Mouse (Mus musculus) thymus, adult 18-20 months (tissue): ENCODE measurements at regions not wholly inside any gene's neighbourhood (a gene's known extent, or its start where the extent isn't known, plus 50 kb on each side); places are given as distances from the start of the nearest gene placed in this dataset.

Experiments
- DNase-seq, 2 experiments: peaks; one replicate each; pipeline ENCODE4 v3.0.0; 2022; ENCODE audit warnings: mixed read lengths in 2 of 2

- no peak for DNase-seq
Observed at GRCm38 (mm10) chr7:135818298-135818697, 102.1 kb upstream of the Mki67 start.

- DNase-seq: no peak
Observed at GRCm38 (mm10) chr7:135823884-135824750, 108.0 kb upstream of the Mki67 start.

GRCm38 (mm10) chr7:135829246-135829645, 113.1 kb upstream of the Mki67 start:
- no peak for DNase-seq

DNA sequence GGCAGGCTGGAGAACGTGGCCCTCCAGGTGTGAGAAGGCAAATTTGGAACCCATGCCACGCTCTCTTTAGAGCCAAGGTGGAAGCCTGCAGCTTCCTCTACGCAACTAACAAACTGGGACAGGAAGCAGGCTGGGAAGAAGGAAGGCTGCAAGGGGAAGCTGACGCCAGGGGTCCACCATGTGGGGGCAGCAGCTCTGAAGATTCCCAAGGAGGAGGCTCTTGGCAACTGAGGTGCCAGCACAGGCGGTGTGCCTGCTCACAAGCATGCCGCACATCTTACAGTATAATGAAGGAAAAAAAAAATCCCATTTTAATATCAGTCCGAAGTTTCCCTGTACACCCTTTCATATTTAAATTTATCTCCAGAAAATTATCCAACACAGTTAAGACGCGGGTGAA, 117.3 kb upstream of the Mki67 start:
- no peak for DNase-seq

GRCm38 (mm10) chr7:135836808-135837733, 120.9 kb upstream of the Mki67 start:
- DNase-seq: no peak

- DNase-seq: no peak
Observed at GRCm38 (mm10) chr7:135844018-135844417, 127.9 kb upstream of the Mki67 start.

DNA sequence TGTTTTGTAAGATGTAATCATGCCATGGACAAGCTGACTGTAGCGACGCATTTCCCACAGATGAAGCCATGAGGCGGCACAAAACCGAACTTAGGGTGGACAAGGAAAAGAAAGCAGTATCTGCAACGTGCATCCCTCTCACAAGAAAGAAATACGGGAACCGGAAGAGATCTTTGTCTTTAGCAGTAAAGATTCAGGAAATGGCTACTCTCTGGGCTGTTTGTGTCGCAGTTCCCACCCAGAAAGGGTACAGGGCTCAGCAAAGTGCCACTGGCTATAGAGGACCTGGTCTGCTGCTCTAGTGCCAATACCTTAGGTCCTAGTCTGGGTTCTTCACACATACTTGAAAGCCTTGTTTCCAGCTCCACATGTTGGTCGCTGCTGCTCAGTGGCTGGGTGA, 131.1 kb upstream of the Mki67 start:
- DNase-seq: no peak

DNA sequence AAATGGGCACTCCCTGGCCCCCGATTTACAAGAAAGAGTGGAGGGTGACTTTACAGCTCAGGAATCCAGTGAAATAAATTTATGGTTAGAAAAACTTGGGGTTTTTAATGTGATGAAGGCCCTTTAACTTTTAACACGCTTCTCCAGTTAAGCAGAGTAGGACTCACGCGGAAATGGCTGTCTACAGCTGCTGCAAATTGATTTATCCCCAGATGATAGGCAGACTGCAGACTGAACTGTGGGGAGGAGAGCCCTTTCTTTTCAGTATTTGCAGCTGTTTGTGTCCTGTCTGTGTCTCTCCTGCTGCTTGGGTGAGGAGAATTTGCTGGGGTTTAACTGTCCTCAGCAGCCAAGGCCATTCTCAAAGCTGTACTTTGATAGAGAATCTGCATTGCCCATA, 132.0 kb upstream of the Mki67 start:
- DNase-seq: no peak

- no peak for DNase-seq
Observed at GRCm38 (mm10) chr7:135848833-135849232, 132.7 kb upstream of the Mki67 start.

DNA sequence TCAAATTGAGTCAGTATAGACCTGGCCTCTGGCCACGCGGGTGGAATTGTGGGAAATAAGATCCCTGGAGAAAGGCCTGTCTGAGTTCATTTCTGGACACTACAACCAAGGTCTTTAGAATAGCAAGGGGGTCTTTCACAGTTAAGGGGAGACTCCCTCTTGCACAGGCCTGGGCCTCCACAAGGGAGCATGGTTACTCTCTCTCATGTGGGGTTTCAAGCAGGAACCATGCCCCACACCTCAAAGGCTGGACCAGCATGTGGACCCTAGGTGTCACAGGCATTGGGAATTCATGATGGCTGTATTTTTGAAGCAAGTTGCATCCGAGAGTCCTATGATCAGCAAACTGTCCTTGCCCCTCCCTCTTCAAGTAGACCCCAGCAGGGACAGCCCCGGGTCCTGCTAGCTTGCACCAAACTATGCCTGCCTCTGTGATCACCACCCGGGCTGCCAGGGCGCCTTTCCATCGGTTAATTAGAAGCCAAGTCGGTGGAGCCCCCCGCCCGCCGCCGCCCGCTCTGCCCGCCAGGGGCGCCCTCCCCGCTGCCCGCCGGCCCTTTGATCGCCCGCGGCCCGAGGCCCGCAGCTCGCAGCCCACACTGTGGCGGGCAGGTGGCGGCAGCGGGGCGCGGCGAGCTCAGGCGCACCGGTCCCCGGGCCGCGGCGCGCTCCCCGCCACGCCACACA, 137.1 kb upstream of the Mki67 start:
- DNase-seq: no peak

DNA sequence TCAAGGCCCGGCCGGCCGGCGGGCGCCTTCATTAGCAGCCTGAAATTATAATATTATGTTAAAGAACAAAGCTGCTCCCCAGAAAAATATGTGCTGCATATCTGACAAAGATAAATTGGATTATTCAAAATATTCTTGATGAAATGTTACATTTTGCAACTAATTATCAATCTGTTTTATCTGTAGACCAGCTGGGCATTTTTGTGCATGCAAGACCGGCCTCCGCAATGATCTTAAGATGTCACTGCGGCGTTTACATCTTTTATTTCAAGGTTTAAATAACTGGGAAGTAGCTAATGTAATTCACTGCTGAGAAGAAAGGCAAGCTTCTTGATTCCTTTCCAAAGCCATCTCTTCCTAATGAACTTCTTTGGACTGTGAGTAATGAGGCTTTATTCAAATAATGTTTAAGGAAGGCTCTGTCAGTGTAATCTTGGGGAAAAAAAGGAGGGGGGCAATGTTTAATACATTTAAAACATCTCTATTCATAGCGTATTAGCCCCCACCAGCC, 137.7 kb upstream of the Mki67 start:
- no peak for DNase-seq

DNA sequence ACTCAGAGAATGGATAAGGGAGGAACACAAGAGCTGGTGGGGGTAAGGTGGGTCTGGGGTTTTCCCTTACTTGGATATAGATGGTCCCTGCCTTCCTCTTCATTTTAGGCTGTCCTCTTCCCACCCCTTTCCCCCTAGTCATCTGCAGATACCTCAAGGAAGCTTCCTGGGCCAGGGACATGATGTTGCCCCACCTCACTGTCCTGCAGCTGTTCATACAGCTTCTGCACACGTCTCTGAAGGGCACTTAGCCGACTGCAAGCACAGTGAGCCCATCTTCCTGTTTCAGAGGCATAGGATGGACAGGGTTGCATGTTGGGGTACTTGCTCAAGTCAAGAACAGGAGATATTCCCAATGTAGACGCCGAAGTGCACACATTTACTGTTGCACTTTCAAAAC, 144.1 kb upstream of the Mki67 start:
- no peak for DNase-seq

- no peak for DNase-seq
Observed at GRCm38 (mm10) chr7:135860741-135861408, 144.7 kb upstream of the Mki67 start.

DNA sequence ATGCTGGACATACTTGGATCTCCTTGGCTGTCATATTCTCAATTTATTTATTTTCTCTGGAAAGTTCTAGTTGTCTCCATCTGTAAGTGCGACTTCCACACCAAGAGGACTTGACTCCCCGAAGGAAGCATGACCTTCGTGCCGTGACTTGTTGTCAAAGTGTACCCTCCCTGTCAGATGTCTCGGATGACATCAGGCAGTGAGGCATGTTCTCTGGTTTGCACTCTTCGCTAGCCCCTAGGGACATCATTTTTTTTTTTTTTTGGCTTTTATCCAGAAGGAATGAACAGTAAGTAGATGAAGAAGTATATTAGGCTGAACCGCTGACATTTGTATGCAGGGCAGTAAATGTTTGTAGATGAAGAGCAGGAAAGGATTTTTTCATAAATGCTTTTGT, 145.2 kb upstream of the Mki67 start:
- DNase-seq: no peak

GRCm38 (mm10) chr7:135863581-135864426, 147.6 kb upstream of the Mki67 start:
- DNase-seq: no peak

GRCm38 (mm10) chr7:135870981-135871380, 154.8 kb upstream of the Mki67 start:
- DNase-seq: no peak

GRCm38 (mm10) chr7:135877091-135877874, 161.1 kb upstream of the Mki67 start:
- no peak for DNase-seq

- DNase-seq: no peak
Observed at GRCm38 (mm10) chr7:135878750-135879149, 162.6 kb upstream of the Mki67 start.

DNA sequence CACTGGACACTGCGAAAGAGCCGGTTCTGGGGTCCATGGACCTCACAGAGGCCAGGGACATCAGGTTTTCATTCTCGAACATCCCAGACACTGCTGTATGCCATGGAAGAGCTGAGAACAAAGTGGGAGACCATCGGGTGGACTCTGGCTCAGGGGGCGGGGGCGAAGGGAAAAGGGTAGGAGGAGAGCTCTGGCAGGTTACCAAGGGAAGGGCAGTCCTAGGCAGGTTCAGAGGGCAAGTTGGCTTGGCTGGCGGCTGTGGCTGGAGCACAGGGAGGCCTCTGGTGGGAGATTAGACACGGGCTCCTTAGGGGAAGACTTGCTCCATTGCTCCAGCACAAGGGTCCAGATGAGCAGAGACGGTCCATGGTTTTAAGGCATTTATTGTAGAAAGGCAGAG, 164.3 kb upstream of the Mki67 start:
- no peak for DNase-seq

DNA sequence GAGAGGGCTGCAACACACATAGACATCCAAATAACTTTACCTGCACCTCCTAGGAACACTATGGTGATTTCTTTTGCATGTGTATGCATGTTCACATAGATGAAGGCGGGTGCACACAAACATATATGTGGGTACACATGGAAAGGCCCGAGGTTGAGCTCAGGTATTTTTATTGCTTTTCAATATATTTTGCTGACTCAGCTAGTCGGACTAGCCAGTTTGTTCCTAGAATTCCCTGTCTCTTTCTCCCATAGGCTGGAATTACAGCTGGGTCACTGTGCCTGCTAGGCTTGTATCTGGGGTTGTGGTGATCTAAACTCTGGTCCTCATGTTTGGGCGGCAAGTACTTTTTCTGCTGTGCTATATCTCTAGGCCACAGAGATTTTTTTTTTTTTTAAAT, 166.1 kb upstream of the Mki67 start:
- DNase-seq: no peak

DNA sequence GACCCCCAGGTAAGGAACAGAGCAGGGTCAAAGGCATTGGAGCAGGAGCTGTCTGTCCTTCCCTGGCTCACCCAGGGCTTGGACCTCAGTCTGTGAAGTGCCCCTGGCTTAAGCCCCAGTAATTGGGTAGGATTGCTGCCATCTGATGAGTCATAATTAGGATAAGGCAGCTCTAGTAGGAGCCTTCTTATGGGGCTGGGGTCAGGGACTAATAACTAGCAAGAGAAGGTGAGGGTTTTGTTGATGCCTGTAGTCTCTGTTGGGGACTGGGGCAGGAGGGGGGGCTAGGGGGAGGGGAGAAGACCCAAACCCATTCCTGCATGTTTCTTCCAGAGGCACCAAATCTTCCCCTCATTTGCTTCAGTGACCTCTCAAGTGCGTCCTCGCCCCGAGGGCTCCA, 172.4 kb upstream of the Mki67 start:
- no peak for DNase-seq
